Mouse (Mus musculus): ENCODE measurements at regions not wholly inside any gene's neighbourhood (a gene's known extent, or its start where the extent isn't known, plus 50 kb on each side); places are given as distances from the start of the nearest gene placed in this dataset.
A peak's percentile ranks its signal among the peaks of the same experiment; 100 is the strongest.
"Not testable (repeated sequence)": the region's sequence is repeated elsewhere in the genome, so short reads cannot be mapped to it uniquely, and the experiment has no call there.

DNA sequence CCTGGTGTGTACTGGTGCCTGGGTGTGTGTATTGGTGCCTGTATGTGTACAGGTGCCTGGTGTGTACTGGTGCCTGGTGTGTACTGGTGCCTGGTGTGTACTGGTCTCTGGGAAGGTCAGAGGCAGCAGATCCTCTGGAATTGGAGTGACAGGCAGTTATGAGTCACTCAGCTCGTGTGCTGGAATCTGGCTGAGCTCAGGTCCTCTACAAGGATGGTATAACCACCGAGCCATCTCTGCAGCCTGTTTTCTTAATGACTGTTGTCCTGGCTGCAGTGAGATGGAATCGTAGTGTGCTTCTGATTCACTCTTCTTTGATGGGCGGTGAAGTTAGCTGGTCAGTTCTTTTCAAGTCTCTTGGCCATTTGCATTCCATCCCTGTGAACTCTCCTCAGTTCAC lies 164.2 kb upstream of the Rtl1 start:
- H3K4me1 ChIP-seq (ENCODE audit: insufficient read depth), result no peaks in the 10 kb centered on the region
- no peak overlapping the region for H3K4me3 ChIP-seq (ENCODE audit: low read depth, low read length)
- H3K9ac ChIP-seq (replicated peaks), result no peak overlapping the region
- H3K36me3 ChIP-seq (replicated peaks; ENCODE audit: insufficient read depth, low read length), result no peaks in the 10 kb centered on the region
- H3K27me3 ChIP-seq (ENCODE audit: insufficient read depth, low read length), result no peaks in the 10 kb centered on the region
- no peak for TF ChIP-seq CTCF (IDR thresholded peaks at IDR 0.05; ENCODE audit: low read depth)
- TF ChIP-seq EP300 (IDR thresholded peaks at IDR 0.05; ENCODE audit: low read depth), result no peak
- no peaks in the 10 kb centered on the region for H3K9me3 ChIP-seq (ENCODE audit: low read length)
- no peak for DNase-seq
- H3K4me2 ChIP-seq (ENCODE audit: low read depth, low read length), result no peak overlapping the region
- no peak for ATAC-seq
- H3K27ac ChIP-seq (ENCODE audit: low read depth), result no peak overlapping the region
- 57% methylated on average over 4 of the region's 4 CpGs for WGBS (ENCODE audit: insufficient replicate concordance)

DNA sequence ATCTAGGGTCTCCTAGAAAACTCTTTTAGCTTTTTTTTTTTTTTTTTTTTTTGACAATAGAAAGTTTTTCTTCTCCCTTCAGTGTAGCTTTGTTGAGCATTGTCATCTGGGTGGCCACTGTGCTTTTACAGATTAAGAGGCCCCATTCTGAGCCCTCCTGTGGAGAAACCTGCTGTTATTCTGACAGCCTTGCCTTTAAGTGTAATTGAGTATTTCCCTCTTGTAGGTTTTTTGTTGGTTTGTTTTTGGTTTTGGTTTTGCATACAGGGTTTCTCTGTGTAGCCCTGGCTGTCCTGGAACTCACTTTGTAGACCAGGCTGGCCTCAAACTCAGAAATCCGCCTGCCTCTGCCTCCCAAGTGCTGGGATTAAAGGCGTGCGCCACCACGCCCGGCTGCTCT lies 166.5 kb upstream of the Rtl1 start:
- not testable (repeated sequence) for H3K4me1 ChIP-seq (ENCODE audit: insufficient read depth); H3K27me3 ChIP-seq (ENCODE audit: insufficient read depth, low read length); H3K4me2 ChIP-seq (ENCODE audit: low read depth, low read length); H3K9me3 ChIP-seq (ENCODE audit: low read length); DNase-seq; H3K36me3 ChIP-seq (replicated peaks; ENCODE audit: insufficient read depth, low read length); H3K4me3 ChIP-seq (ENCODE audit: low read depth, low read length); ATAC-seq; H3K9ac ChIP-seq (replicated peaks); H3K27ac ChIP-seq (ENCODE audit: low read depth)
- 78% methylated on average over 5 of the region's 5 CpGs for WGBS (ENCODE audit: insufficient replicate concordance)

DNA sequence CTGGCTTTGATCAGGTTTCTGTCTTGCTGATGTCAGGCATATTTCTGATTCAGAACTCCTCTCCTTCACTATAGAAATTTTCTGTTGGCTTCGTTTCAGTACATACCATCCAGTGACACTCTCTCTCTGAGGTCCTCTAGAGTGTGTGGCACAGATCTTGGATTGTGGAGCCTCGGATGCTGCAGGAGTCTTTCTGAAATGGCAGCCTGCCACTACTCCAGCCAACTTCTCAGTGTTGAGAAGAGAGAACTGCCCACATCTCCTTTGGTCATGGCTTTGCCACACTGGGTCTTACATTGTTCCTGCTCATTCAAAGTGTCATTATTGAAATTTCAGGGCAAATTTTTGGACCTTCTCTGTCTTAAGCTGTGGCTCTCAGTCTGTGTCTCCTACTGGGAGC lies 172.4 kb upstream of the Rtl1 start:
- Histone ChIP-seq H3K9me3 (ENCODE audit: low read length) (no peaks in the 10 kb centered on the region), H3K4me3 (ENCODE audit: low read depth, low read length) (no peak overlapping the region), H3K9ac (replicated peaks) (no peak overlapping the region), H3K36me3 (replicated peaks; ENCODE audit: insufficient read depth, low read length) (no peaks in the 10 kb centered on the region), H3K4me1 (ENCODE audit: insufficient read depth) (no peaks in the 10 kb centered on the region), H3K27me3 (ENCODE audit: insufficient read depth, low read length) (no peaks in the 10 kb centered on the region), H3K27ac (ENCODE audit: low read depth) (no peak overlapping the region), H3K4me2 (ENCODE audit: low read depth, low read length) (no peak overlapping the region)
- TF ChIP-seq EP300 (IDR thresholded peaks at IDR 0.05; ENCODE audit: low read depth) (no peak), CTCF (IDR thresholded peaks at IDR 0.05; ENCODE audit: low read depth) (no peak)
- DNase-seq (no peak), ATAC-seq (no peak)
- 72% methylated on average over 2 of the region's 2 CpGs for WGBS (ENCODE audit: insufficient replicate concordance)

DNA sequence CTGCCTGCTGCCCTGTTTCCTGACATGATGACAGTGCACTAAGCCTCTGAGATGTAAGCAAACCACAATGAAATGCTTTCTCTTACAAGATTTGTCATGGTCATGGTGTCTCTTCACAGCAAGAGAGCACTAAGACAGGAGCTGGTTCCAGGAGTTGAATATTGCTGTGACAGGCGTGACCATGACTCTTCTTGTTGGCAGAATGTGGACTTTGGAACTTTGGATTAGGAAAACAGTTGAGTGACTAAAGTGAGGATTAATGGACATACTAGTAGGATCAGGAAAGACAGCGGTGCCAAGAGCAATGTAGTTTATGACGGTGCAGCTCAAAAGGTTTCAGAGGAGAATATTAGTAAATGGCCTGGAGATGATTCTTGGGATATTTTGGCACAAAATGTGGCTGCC lies 173.8 kb upstream of the Rtl1 start:
- DNase-seq, result no peak
- TF ChIP-seq EP300 (IDR thresholded peaks at IDR 0.05; ENCODE audit: low read depth), result no peak
- no peak for TF ChIP-seq CTCF (IDR thresholded peaks at IDR 0.05; ENCODE audit: low read depth)
- Histone ChIP-seq H3K4me1 (ENCODE audit: insufficient read depth) (no peaks in the 10 kb centered on the region), H3K4me3 (ENCODE audit: low read depth, low read length) (no peak overlapping the region), H3K27ac (ENCODE audit: low read depth) (no peak overlapping the region), H3K36me3 (replicated peaks; ENCODE audit: insufficient read depth, low read length) (no peaks in the 10 kb centered on the region), H3K27me3 (ENCODE audit: insufficient read depth, low read length) (no peaks in the 10 kb centered on the region), H3K4me2 (ENCODE audit: low read depth, low read length) (no peak overlapping the region), H3K9ac (replicated peaks) (no peak overlapping the region), H3K9me3 (ENCODE audit: low read length) (no peaks in the 10 kb centered on the region)
- WGBS (ENCODE audit: insufficient replicate concordance), result 77% methylated on average over 3 of the region's 3 CpGs
- ATAC-seq, result no peak

DNA sequence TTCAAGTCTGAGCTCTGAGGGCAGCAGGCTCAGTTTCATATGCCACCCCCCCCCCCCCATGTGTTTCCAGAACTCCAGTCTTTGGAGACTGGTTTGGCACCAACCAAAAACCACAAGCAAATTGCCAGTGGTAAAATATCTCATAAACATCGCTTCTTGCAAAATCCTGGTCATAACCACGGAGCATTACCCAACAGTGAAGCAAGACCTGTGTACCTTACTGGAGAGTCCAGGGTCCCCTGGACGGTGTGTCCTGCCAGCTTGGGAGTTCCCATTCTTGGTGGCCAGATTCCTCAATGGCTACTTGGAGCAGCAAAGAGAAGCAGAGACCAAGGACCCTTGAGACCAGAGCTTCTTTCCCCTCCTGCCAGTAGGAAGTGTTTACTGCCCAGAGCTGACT lies 198.7 kb upstream of the Rtl1 start:
- TF ChIP-seq EP300 (IDR thresholded peaks at IDR 0.05; ENCODE audit: low read depth), result peak; percentile 43; the same call in 1 of the 2 replicates
- TF ChIP-seq CTCF (IDR thresholded peaks at IDR 0.05; ENCODE audit: low read depth), result no peak
- DNase-seq, result peak; percentile 20
- H3K9me3 ChIP-seq (ENCODE audit: low read length), result no peaks in the 10 kb centered on the region
- no peaks in the 10 kb centered on the region for H3K27me3 ChIP-seq (ENCODE audit: insufficient read depth, low read length)
- H3K4me3 ChIP-seq (ENCODE audit: low read depth, low read length), result no peak overlapping the region
- ATAC-seq, result peak; percentile 87
- H3K27ac ChIP-seq (ENCODE audit: low read depth), result no peak overlapping the region
- no peak overlapping the region for H3K9ac ChIP-seq (replicated peaks)
- H3K36me3 ChIP-seq (replicated peaks; ENCODE audit: insufficient read depth, low read length), result no peaks in the 10 kb centered on the region
- WGBS (ENCODE audit: insufficient replicate concordance), result 59% methylated on average over 3 of the region's 3 CpGs
- no peaks in the 10 kb centered on the region for H3K4me1 ChIP-seq (ENCODE audit: insufficient read depth)
- H3K4me2 ChIP-seq (ENCODE audit: low read depth, low read length), result no peak overlapping the region

DNA sequence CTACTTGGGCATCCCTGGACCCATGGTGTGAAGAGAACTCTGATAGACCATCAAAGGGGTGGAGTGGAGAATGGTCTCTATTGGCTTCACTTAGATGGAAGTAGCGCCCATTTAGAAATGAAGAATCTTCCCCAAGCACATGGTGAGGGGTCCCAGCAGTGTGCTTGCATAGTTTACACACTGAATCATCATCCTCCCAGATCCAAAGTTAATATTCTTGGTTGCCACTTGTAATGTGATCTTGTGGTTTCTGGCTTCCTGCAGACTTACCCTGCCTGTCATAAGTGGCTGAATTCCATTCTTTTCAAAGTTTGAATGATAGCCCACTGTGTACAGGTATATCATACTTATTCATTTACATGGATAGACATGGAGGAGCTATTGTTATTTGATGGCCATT lies 199.3 kb upstream of the Rtl1 start:
- H3K27me3 ChIP-seq (ENCODE audit: insufficient read depth, low read length), result no peaks in the 10 kb centered on the region
- no peak overlapping the region for H3K4me3 ChIP-seq (ENCODE audit: low read depth, low read length)
- H3K4me2 ChIP-seq (ENCODE audit: low read depth, low read length), result no peak overlapping the region
- H3K9ac ChIP-seq (replicated peaks), result no peak overlapping the region
- WGBS (ENCODE audit: insufficient replicate concordance), result 53% methylated on average over 1 of the region's 1 CpGs
- DNase-seq (no peak), ATAC-seq (no peak)
- no peaks in the 10 kb centered on the region for H3K9me3 ChIP-seq (ENCODE audit: low read length)
- H3K36me3 ChIP-seq (replicated peaks; ENCODE audit: insufficient read depth, low read length), result no peaks in the 10 kb centered on the region
- TF ChIP-seq EP300 (IDR thresholded peaks at IDR 0.05; ENCODE audit: low read depth) (no peak), CTCF (IDR thresholded peaks at IDR 0.05; ENCODE audit: low read depth) (no peak)
- no peaks in the 10 kb centered on the region for H3K4me1 ChIP-seq (ENCODE audit: insufficient read depth)
- H3K27ac ChIP-seq (ENCODE audit: low read depth), result no peak overlapping the region

DNA sequence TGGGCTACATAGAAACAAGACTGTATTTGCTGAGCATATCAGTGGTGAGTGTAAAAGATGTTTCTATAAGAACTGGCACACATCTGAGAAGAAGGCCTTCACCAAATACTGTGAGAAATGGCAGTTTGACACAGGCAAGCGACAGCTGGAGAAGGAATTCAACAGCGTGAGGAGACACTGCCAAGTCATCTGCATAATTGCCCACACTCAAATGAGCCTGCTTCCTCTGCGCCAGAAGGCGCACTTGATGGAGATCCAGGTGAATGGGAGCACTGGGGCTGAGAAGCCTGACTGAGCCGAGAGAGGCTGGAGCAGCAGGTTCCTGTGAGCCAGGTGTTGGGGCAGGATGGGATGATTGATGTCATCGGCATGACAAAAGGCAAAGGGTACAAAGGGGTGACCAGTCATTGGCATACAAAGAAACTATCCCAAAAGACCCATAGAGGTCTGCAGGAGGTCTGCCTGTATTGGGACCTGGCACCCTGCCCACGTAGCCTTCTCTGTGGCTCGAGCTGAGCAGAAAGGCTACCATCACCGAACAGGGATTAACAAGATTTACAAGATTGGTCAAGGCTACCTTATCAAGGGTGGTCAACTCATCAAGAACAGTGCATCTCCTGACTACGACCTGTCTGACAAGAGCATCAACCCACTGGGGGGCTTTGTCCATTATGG lies 227.2 kb upstream of the Rtl1 start:
- DNase-seq (no peak), ATAC-seq (no peak)
- no peaks in the 10 kb centered on the region for H3K4me1 ChIP-seq (ENCODE audit: insufficient read depth)
- 82% methylated on average over 10 of the region's 10 CpGs for WGBS (ENCODE audit: insufficient replicate concordance)
- H3K27me3 ChIP-seq (ENCODE audit: insufficient read depth, low read length), result no peaks in the 10 kb centered on the region
- no peaks in the 10 kb centered on the region for H3K36me3 ChIP-seq (replicated peaks; ENCODE audit: insufficient read depth, low read length)
- H3K9ac ChIP-seq (replicated peaks), result no peak overlapping the region
- no peak overlapping the region for H3K4me2 ChIP-seq (ENCODE audit: low read depth, low read length)
- no peaks in the 10 kb centered on the region for H3K9me3 ChIP-seq (ENCODE audit: low read length)
- TF ChIP-seq EP300 (IDR thresholded peaks at IDR 0.05; ENCODE audit: low read depth), result no peak
- no peak for TF ChIP-seq CTCF (IDR thresholded peaks at IDR 0.05; ENCODE audit: low read depth)
- no peak overlapping the region for H3K27ac ChIP-seq (ENCODE audit: low read depth)
- H3K4me3 ChIP-seq (ENCODE audit: low read depth, low read length), result no peak overlapping the region

Data from liver, postnatal 0 days (tissue).